Mouse (Mus musculus) CH12F3 (cell line): ENCODE data around the gene Zfand4.

ENCODE experiments used
- in situ Hi-C: fragments of 300-500 bp; cut with MboI; formaldehyde crosslinking; loops from 2 replicates; pipeline ENCODE4 v1.14.3; 2020; ENCODE audit warnings: low sequenced_read_pairs

Gene Zfand4

GRCm38 (mm10) chr6:116370216-116370976, 106.4 kb downstream of the Zfand4 start:
- in situ Hi-C loops = no loop called here

GRCm38 (mm10) chr6:116371500-116371899, 107.5 kb downstream of the Zfand4 start:
- in situ Hi-C loops = no loop called here

GRCm38 (mm10) chr6:116374136-116374535, 110.1 kb downstream of the Zfand4 start:
- in situ Hi-C loops = no loop called here

- in situ Hi-C loops = no loop called here
Measured at GRCm38 (mm10) chr6:116374618-116375017, 110.6 kb downstream of the Zfand4 start.

GRCm38 (mm10) chr6:116378892-116379291, 114.9 kb downstream of the Zfand4 start:
- in situ Hi-C loops = no loop called here
